Mouse (Mus musculus): ENCODE measurements around the gene Fat3.

Gene Fat3

DNA sequence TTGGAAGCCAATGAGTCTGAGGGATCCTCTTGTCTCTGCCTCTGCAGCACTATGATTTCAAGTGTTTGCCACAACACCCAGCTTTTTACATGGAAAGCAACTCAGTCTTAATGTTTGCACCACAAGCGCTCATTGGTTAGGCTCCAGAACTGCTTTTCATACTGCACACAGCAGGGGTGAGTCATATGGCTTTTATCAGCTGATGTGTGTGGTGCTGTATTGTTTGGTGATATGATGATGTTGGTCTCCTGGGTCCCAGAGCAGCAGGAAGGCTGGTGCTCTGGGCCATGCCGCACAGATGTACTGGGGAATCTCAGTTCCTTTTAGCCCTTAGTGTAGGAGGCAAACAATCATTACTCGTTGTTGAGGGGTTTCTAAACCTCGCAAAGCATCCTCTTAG lies 190.8 kb downstream of the Fat3 start:
- CTCF ChIA-PET, result no interaction called here

GRCm38 (mm10) chr9:16307789-16308188 lies 193.3 kb downstream of the Fat3 start:
- CTCF ChIA-PET, result no interaction called here

DNA sequence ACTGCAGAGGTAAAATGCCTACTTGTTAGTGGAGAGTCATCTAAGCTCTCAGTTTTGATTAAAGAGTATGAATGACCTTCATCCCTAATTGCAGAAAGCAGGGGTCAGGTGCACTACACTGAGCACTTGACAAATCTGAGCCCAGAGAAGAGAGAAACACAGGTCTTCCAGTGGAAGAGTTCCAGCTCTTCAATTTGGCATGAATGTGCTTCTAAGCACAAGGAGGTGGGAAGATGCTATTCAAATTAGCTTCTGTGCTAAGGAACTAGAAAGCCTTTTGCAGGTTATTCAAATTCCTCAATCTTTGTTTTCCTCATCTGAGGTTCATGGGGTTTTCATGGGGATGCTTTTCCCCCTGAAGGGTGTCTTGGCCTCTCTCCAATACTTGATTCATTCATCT lies 194.9 kb downstream of the Fat3 start:
- CTCF ChIA-PET, result no interaction called here

DNA sequence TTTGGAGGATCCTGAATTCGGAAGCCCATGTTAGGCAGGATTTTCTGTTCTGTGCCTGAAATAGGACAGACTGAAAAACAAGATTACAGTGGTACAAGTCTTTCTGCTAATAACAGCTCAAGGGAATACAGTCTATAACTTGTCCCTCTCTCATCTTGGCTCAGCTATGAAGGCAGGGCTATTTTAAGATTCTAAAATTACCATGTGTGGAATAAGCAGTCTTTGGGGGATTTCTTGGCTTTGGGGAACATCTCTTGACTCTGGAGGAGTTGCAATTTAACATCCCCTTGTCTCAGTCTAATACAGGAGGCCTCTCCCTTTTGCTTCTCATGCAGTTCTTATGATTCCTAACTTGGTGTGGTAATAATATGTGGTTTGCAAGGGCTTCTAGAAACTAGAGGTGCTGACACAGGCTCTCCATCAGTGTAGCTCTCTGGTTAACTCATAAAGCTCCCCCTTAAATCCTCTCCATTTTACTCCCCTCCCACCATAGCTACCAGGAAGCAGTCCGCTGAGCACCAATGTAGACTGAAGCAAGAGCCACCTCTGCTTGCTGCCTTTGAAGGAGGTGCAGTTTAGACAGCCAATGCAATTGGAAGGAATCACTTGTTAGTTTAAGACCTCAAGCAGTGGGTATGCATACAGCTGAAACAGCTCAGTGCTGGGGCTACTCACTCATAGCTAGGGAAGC lies 195.5 kb downstream of the Fat3 start:
- CTCF ChIA-PET, result no interaction called here

DNA sequence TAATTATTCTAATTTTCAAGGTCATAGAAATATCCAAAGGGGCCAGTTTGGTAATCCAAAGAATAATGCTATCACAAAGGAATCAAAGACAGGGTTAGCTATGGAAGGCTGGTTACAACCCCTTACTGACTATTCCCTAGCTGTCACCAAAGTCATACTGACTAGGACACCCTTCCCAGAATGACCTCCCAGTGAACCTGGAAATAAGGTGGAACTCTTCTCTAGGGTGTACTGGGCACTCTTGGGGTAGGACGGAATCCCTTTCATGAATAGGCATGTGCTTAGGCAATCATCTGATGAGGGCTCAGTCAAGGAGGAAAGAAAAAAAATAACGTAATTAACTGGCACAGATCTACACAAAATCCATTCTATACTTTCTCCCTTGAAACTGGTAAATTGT lies 196.1 kb downstream of the Fat3 start:
- CTCF ChIA-PET, result no interaction called here

GRCm38 (mm10) chr9:16302484-16302883 lies 198.6 kb downstream of the Fat3 start:
- CTCF ChIA-PET, result no interaction called here

DNA sequence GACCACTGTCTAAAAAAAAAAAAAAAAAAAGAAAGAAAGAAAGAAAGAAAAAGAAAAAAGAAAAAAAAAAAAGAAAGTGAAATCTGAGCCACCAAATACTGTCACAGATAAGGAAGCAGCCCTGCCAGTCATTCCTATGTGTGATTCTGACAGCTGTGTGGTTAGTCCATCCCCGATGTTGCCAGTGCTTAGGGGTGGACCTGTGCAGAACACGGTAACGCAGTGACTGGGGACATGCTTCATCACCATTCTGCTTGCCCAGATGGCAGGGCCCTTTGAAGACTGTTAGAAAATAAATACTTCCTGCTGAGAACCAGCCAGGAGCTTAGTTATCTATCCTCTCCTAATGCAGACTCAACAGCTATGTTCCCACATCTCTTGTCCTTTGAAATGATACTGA lies 203.2 kb downstream of the Fat3 start:
- CTCF ChIA-PET, result no interaction called here

GRCm38 (mm10) chr9:16293928-16294806 lies 206.9 kb downstream of the Fat3 start:
- CTCF ChIA-PET, result no interaction called here

DNA sequence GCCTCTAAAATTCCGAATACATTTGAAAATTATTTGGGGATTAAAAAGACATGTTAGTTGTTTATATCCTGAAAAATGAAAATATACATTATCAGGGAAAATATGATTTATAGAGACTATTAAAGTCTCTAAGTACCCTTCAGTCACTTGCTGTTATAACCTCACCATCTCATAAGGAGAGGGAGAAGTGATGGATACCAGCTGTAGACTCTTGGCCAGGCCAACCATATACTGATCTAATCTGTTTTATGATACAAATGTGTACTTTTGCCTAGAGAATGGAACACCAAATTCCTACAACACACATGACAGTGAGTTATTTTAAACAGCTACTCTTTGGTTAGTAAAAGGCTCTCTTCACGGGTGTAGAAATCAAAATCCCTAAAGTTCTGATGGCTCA lies 208.6 kb downstream of the Fat3 start:
- CTCF ChIA-PET, result no interaction called here

- CTCF ChIA-PET, result no interaction called here
Measured at GRCm38 (mm10) chr9:16290911-16291310, 210.2 kb downstream of the Fat3 start.

DNA sequence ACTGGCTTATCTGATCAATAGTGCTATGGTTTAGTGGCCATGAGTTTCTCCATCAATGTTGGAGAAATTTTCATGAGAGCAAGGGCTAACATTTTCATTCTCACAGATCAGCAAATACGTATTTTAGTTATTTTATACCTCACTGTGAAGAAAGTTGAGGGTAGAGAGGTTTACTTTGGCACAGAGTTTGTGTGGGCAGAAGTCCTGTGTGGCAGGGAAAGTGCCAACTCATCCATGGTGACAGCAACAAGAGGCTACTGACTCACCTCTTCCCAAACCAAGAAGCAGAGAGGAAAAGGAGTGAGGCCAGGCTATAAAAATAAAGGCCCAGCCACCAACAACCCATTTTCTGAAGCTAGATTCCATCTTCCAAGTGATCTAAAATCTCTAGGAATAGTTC lies 218.1 kb downstream of the Fat3 start:
- CTCF ChIA-PET, result no interaction called here

DNA sequence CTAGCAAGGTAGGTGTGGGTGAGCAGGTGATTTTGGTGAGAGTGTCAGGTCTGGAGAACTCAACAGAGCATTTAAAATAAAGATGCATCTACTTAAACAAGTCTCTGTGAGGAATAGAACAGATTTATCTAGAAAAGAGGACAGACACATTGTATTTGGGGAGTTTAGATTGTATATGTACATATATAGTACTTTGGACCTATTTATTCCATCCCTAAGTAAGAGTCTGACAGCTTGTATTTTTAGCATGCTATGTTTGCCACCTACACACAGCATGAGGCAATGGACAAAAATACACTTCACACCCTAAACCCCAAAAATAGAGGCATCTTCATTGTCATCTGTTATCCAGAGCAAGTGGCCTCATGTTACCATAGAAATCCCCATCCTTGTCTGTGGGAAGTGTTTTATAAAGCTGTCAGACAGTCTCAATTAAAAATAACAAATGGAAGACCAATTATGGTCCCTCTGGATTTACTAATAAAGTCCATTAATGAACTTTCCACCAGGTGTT lies 218.7 kb downstream of the Fat3 start:
- CTCF ChIA-PET, result no interaction called here

DNA sequence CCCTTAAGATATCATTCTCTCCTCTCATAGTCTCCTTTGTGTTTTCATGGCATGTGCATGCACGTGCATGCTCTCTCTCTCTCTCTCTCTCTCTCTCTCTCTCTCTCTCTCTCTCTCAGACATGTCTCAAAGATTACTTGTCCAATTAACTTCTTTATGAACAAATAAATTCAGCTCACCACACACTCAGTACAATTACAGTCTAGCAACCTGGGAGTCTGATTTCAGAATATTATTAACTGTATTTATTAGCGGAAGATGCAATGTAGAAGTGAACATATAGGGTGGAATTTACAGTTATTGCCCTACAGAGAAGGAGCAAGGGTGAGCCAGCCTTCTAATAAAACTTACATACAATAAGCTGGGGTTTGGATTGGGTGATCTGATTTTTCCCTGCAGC lies 225.5 kb downstream of the Fat3 start:
- CTCF ChIA-PET, result no interaction called here

DNA sequence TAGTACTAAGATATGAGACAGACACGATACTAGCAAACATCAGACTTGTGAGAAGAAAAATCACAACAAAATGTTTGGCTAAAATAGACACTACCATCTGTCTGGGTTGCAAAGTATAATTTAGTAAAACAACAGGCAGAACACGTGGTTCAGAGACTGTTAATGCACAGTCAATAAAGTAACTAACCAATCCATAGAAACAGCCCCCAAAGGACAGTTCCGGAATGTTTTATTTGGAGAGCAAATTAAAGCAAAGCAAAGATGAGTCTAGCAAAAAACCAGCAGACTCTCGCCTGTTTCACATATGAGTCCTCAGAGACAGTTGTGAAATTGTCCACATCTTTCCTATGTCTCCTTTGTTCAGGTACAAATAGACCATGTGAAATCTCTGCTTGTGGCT lies 227.0 kb downstream of the Fat3 start:
- CTCF ChIA-PET, result no interaction called here

DNA sequence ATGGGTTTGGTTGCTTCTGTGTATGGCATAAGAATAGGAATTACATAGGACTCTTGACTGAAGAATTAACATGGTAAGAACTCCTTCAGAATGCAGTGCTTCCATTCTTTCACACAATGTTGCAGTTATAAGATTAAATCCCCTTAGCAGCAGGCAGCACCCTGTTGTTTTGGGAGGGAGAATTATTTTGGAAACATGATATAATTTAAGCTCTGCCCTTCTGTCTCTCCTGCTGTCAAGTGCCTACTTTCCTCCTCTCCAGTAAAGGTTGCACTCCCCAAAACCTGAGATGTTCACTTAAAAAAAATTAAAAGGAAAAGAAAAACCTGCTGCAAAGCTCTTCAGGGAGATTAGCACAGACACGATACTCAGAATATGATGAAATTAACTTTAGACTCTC lies 228.3 kb downstream of the Fat3 start:
- CTCF ChIA-PET, result interaction anchor here (0.5 kb wide), 1 partner anchor 33 kb away, joined by 3 read pairs; no protein-coding TSS in a partner anchor

GRCm38 (mm10) chr9:16270768-16271114 lies 230.3 kb downstream of the Fat3 start:
- CTCF ChIA-PET, result no interaction called here

- CTCF ChIA-PET, result no interaction called here
Measured at GRCm38 (mm10) chr9:16270056-16270767, 230.9 kb downstream of the Fat3 start.

- CTCF ChIA-PET, result no interaction called here
Measured at GRCm38 (mm10) chr9:16265519-16265918, 235.6 kb downstream of the Fat3 start.

- CTCF ChIA-PET, result no interaction called here
Measured at GRCm38 (mm10) chr9:16257241-16257840, 243.7 kb downstream of the Fat3 start.

GRCm38 (mm10) chr9:16256577-16257207 lies 244.4 kb downstream of the Fat3 start:
- CTCF ChIA-PET, result no interaction called here

- CTCF ChIA-PET, result no interaction called here
Measured at GRCm38 (mm10) chr9:16246741-16247140, 254.3 kb downstream of the Fat3 start.

DNA sequence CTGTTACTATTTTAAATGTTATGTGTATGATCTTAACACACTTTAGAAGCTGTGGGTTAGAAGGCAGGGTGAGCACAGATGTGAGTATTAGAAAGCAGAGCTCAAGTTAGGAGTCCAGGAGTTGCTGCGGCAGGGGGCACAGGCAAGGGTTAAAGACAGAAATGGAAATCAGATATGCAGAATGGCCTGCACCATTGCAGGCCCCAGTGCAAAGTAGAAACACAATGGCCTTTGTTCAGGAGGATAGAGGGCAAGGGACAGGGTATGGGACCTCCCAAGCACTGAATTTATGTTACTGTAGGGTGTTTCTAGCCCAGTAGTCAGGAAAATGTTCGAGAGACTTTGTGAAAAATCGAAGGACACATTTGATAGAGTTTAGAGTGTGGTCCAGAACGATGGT lies 269.5 kb downstream of the Fat3 start:
- CTCF ChIA-PET, result no interaction called here

Data from spleen, embryonic (tissue).